Mouse (Mus musculus): ENCODE measurements around the gene 4933428G20Rik.

The 4933428G20Rik gene

GRCm38 (mm10) chr11:97532950-97533582, 32.9 kb upstream of the 4933428G20Rik start:
- no peak for DNase-seq (ENCODE audit: low spot score)

- DNase-seq (ENCODE audit: low spot score), result no peak
Measured at GRCm38 (mm10) chr11:97532354-97532753, 32.2 kb upstream of the 4933428G20Rik start.

- DNase-seq (ENCODE audit: low spot score), result peak; percentile 97
Measured at GRCm38 (mm10) chr11:97531381-97532260, 31.5 kb upstream of the 4933428G20Rik start.

- no peak for DNase-seq (ENCODE audit: low spot score)
Measured at GRCm38 (mm10) chr11:97530961-97531360, 30.8 kb upstream of the 4933428G20Rik start.

- DNase-seq (ENCODE audit: low spot score), result no peak
Measured at GRCm38 (mm10) chr11:97530069-97530468, 29.9 kb upstream of the 4933428G20Rik start.

GRCm38 (mm10) chr11:97528282-97528808, 28.2 kb upstream of the 4933428G20Rik start:
- no peak for DNase-seq (ENCODE audit: low spot score)

GRCm38 (mm10) chr11:97525313-97525712, 25.2 kb upstream of the 4933428G20Rik start:
- no peak for DNase-seq (ENCODE audit: low spot score)

GRCm38 (mm10) chr11:97524306-97524705, 24.2 kb upstream of the 4933428G20Rik start:
- no peak for DNase-seq (ENCODE audit: low spot score)

GRCm38 (mm10) chr11:97523827-97524261, 23.7 kb upstream of the 4933428G20Rik start:
- DNase-seq (ENCODE audit: low spot score), result peak; percentile 90

GRCm38 (mm10) chr11:97523107-97523506, 23.0 kb upstream of the 4933428G20Rik start:
- no peak for DNase-seq (ENCODE audit: low spot score)

- DNase-seq (ENCODE audit: low spot score), result no peak
Measured at GRCm38 (mm10) chr11:97521741-97522474, 21.8 kb upstream of the 4933428G20Rik start.

- no peak for DNase-seq (ENCODE audit: low spot score)
Measured at GRCm38 (mm10) chr11:97520541-97520940, 20.4 kb upstream of the 4933428G20Rik start.

- DNase-seq (ENCODE audit: low spot score), result no peak
Measured at GRCm38 (mm10) chr11:97513066-97513465, 12.9 kb upstream of the 4933428G20Rik start.

- no peak for DNase-seq (ENCODE audit: low spot score)
Measured at GRCm38 (mm10) chr11:97512511-97512910, 12.4 kb upstream of the 4933428G20Rik start.

GRCm38 (mm10) chr11:97511661-97512369, 11.7 kb upstream of the 4933428G20Rik start:
- peak; percentile 65 for DNase-seq (ENCODE audit: low spot score)

GRCm38 (mm10) chr11:97510966-97511660, 11.0 kb upstream of the 4933428G20Rik start:
- DNase-seq (ENCODE audit: low spot score), result peak; percentile 82

GRCm38 (mm10) chr11:97509715-97510485, 9.8 kb upstream of the 4933428G20Rik start:
- no peak for DNase-seq (ENCODE audit: low spot score)

- no peak for DNase-seq (ENCODE audit: low spot score)
Measured at GRCm38 (mm10) chr11:97509058-97509457, 8.9 kb upstream of the 4933428G20Rik start.

- no peak for DNase-seq (ENCODE audit: low spot score)
Measured at GRCm38 (mm10) chr11:97508198-97508597, 8.1 kb upstream of the 4933428G20Rik start.

- no peak for DNase-seq (ENCODE audit: low spot score)
Measured at GRCm38 (mm10) chr11:97506331-97506730, 6.2 kb upstream of the 4933428G20Rik start.
